Mouse (Mus musculus) embryonic facial prominence, embryonic 10.5 days (tissue): Measurements from ENCODE around the gene Enkur. TPM values are rescaled to one million over a fixed set of nuclear protein-coding genes. Genes with fewer than 3 reads are reported as not detected.

ENCODE experiments used
- DNase-seq: peaks from one replicate; pipeline ENCODE4 v3.0.0-alpha.2; 2017; ENCODE audit warnings: low spot score
- H3K27ac ChIP-seq: fragments of 300-500 bp; sonication (generic); replicated peaks from 2 replicates; pipeline ENCODE4 v1.5.1; 2016; ENCODE audit warnings: mild to moderate bottlenecking
- H3K27me3 ChIP-seq: fragments of 300-500 bp; sonication (generic); replicated peaks from 2 replicates; pipeline ENCODE4 v1.6.1; 2016; ENCODE audit warnings: low read depth, mild to moderate bottlenecking; ENCODE audit not compliant: poor library complexity, severe bottlenecking
- H3K36me3 ChIP-seq: fragments of 300-500 bp; sonication (generic); replicated peaks from 2 replicates; pipeline ENCODE4 v1.6.1; 2016; ENCODE audit warnings: mild to moderate bottlenecking, moderate library complexity
- H3K4me1 ChIP-seq: fragments of 300-500 bp; sonication (generic); 2 replicates; pipeline ENCODE4 v1.6.1; 2016
- H3K4me3 ChIP-seq: fragments of 300-500 bp; sonication (generic); 2 replicates; pipeline ENCODE4 v1.5.1; 2016; ENCODE audit warnings: mild to moderate bottlenecking, moderate library complexity
- H3K9me3 ChIP-seq: fragments of 300-500 bp; sonication (generic); 2 replicates; pipeline ENCODE4 v1.6.1; 2016; ENCODE audit warnings: mild to moderate bottlenecking
- WGBS: fragments of 180-500 bp; shearing (Covaris S2); methylation state at CpG from one replicate; pipeline ENCODE4 v1.1.7; 2016; 5-methylcytosine and 5-hydroxymethylcytosine counted together
- polyA plus RNA-seq: library from polyadenylated mRNA; unstranded; fragments of >200 nt; fragmentation: Nextera tagmentation; extraction: Ambion mirVana; gene quantifications from 2 replicates; pipeline ENCODE4 v1.2.1, GENCODE M21; 2016

Enkur gene
- polyA plus RNA-seq, 1 experiment from 2014 or later, result 0.16 TPM

DNA sequence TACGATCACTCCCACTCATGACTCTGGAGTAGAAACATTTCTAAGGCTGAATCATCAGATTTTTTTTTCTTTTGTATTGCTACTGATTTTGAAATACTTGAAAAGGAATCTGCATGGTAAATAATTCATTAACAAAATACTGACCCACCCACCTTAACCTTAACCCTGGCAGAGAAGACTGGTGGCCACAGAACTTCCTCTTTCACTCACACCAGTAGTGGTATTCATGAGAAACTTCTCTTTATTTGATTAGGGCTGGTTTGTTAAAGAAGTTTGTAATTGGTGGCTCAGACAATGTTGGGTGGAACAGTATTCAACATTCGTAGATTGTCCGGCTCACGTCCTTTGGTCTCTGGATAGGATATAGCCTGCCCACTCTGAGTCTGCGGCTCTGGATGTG is 26.0 kb downstream of the Enkur start:
- no peak for DNase-seq
- Histone ChIP-seq H3K36me3 (no peaks in the 10 kb centered on the region), H3K4me3 (no peak overlapping the region), H3K27ac (no peak overlapping the region), H3K9me3 (no peaks in the 10 kb centered on the region), H3K27me3 (no peaks in the 10 kb centered on the region), H3K4me1 (no peaks in the 10 kb centered on the region)
- 93% methylated on average over 5 of the region's 5 CpGs for WGBS

DNA sequence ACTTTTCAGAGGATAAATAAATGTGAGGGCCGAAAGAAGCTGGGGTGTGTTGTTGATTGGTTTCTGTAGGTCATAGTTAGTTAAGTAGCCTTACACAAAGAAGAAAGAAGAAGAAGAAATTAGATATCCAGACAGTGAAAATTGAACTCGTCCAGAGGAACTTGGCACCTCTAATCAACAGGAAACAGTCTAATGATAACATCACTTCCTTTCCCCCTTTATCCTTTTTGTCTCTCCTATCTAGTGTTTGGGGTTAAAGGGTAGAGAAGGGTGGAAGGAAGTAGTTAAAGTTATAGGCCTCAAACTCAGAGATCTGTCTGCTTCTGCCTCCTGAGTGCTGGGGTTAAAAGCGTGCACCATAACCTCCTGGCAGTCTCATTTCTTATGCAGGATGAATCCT is 32.4 kb downstream of the Enkur start:
- Histone ChIP-seq H3K4me1 (no peaks in the 10 kb centered on the region), H3K36me3 (no peaks in the 10 kb centered on the region), H3K4me3 (no peak overlapping the region), H3K9me3 (peaks cover 4% of the 10 kb centered on the region; the same call in 1 of the 2 replicates), H3K27ac (no peak overlapping the region), H3K27me3 (no peaks in the 10 kb centered on the region)
- DNase-seq, result no peak
- 80% methylated on average over 3 of the region's 3 CpGs for WGBS

DNA sequence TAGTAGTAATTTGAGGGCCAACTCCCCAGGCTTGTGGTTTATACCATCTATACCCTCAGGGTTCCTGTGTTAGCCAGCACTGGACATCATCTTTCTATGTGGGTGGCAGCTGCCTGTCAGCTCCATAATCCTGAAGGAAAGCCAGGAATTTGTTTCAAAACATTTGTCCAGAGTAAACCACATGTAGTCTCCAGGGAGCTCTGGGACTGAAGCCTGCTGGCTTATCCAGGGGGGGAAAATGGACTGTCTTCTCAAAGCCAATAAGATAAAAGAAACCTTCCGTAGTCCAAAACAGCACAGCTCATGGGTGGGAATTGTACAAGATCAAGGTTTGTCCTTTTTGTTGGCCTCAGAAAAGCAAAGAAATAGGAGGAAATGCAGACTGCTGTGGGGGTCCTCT is 37.2 kb downstream of the Enkur start:
- Histone ChIP-seq H3K27me3 (no peaks in the 10 kb centered on the region), H3K4me3 (no peak overlapping the region), H3K27ac (no peak overlapping the region), H3K36me3 (no peaks in the 10 kb centered on the region), H3K4me1 (no peaks in the 10 kb centered on the region), H3K9me3 (peaks cover 4% of the 10 kb centered on the region; the same call in 1 of the 2 replicates)
- DNase-seq, result no peak
- 87% methylated on average over 1 of the region's 1 CpGs for WGBS

DNA sequence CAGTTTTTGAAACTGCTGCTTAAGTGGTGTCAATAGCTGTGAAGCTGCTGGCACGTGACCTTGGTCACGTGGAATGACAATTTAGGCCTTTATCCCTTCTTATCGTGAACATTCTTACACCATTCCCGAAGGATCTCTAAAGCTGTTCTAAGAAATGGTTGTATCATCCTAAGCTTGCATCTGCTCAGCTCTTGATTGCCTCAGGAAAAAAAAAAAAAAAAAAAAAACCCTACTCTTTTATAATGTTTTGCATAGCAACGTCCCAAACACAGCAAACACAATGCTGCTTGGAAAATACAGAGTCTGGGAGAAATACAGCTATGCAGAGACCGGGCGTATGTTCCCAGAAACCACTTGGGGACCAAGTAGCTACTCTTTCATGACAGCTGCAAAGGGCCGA is 40.9 kb downstream of the Enkur start:
- 78% methylated on average over 8 of the region's 8 CpGs for WGBS
- no peak for DNase-seq
- Histone ChIP-seq H3K27ac (no peak overlapping the region), H3K36me3 (no peaks in the 10 kb centered on the region), H3K9me3 (no peaks in the 10 kb centered on the region), H3K27me3 (no peaks in the 10 kb centered on the region), H3K4me1 (no peaks in the 10 kb centered on the region), H3K4me3 (no peak overlapping the region)

DNA sequence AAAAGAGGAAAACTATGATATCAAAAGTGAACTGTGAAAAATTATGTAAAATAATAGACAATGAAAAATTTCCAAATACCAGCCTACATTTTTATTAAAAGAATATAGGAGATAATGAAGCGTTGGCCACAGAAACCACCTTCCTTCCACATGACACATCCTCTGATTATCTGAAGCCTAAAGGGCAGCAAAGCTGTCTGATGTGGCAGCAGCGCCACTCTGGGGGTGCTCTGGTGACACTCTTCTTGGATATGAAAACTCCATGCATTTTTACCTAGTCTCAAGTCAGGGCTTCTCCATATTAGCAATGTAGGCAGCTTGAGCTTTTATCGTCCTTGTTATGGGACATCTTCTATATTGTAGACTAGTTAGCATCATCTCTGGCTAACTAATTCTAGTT is 51.7 kb downstream of the Enkur start:
- H3K9me3 ChIP-seq, result no peaks in the 10 kb centered on the region
- no peaks in the 10 kb centered on the region for H3K27me3 ChIP-seq
- DNase-seq, result no peak
- H3K4me3 ChIP-seq, result no peak overlapping the region
- no peak overlapping the region for H3K27ac ChIP-seq
- H3K4me1 ChIP-seq, result no peaks in the 10 kb centered on the region
- WGBS, result 92% methylated on average over 3 of the region's 3 CpGs
- H3K36me3 ChIP-seq, result no peaks in the 10 kb centered on the region

DNA sequence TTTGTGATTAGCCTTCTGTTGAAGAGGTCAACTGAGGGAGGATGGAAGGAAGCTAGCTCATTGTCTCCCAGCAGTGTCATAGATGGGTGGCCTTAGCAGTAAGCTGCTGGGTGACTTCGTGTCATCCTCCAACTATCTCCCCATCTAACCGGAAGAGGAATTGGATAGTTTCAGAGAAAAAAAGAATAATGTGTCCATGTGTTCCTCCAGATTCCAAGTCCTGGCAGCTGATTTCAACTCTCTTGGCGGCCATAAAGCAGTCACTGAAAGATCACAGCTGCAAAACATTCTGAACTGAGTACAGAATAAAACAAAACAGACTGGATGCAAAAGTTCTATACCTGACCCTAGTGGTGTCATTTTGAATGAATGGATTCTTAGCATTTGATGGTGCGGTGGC is 58.0 kb downstream of the Enkur start:
- Histone ChIP-seq H3K27me3 (peaks cover 12% of the 10 kb centered on the region), H3K27ac (no peak overlapping the region), H3K36me3 (no peaks in the 10 kb centered on the region), H3K9me3 (no peaks in the 10 kb centered on the region), H3K4me3 (no peak overlapping the region), H3K4me1 (peaks cover 6% of the 10 kb centered on the region; the same call in 1 of the 2 replicates)
- WGBS, result 91% methylated on average over 4 of the region's 4 CpGs
- DNase-seq, result no peak

DNA sequence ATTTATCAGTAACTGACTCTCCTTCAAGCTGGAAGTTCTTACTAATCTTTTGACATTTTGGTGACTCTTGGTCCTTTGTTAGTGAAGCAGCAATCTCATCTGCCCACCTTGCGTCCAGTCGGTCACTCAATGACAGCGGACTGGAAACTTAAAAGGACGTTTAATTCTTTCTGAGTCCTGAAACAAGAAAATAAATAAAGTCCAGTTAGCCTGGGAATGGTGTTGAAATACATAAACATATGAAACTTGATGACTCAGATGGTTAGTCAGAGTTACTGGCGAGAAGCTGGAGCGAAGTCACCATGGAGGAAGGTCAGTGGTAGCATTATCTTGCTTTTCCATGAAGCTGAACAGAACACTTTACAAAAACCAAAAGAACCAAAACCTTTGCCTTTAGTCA is 58.7 kb downstream of the Enkur start:
- H3K27me3 ChIP-seq, result peaks cover 12% of the 10 kb centered on the region
- peaks cover 12% of the 10 kb centered on the region for H3K4me1 ChIP-seq
- WGBS, result 85% methylated on average over 6 of the region's 6 CpGs
- H3K9me3 ChIP-seq, result no peaks in the 10 kb centered on the region
- no peaks in the 10 kb centered on the region for H3K36me3 ChIP-seq
- no peak for DNase-seq
- no peak overlapping the region for H3K4me3 ChIP-seq
- no peak overlapping the region for H3K27ac ChIP-seq

DNA sequence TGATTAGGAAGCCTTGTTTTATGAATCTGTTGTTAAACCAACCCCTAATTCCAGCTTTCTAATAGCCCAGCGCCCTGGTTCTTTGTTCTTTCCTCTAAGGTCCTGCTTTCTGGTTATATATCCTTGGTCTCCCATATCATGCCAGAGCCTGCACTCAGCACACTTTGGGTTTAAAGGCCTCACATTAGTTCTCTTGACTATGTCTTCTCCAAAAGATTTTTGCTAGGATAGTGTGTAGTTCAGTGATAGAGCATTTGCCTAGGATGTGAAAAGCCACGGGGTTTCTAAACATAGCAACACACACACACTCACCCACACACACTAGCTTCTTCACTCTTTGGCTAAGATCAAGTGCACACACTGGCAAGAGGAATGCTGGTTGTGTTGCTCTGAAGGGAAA is 62.5 kb downstream of the Enkur start:
- peak overlapping the region; percentile 68 for H3K4me3 ChIP-seq
- H3K9me3 ChIP-seq, result peaks cover 2% of the 10 kb centered on the region; the same call in 1 of the 2 replicates
- no peaks in the 10 kb centered on the region for H3K36me3 ChIP-seq
- peak; percentile 10 for DNase-seq
- 32% methylated on average over 2 of the region's 2 CpGs for WGBS
- peak overlapping the region; percentile 86 for H3K27ac ChIP-seq
- peaks cover 12% of the 10 kb centered on the region for H3K27me3 ChIP-seq
- peaks cover 16% of the 10 kb centered on the region for H3K4me1 ChIP-seq

DNA sequence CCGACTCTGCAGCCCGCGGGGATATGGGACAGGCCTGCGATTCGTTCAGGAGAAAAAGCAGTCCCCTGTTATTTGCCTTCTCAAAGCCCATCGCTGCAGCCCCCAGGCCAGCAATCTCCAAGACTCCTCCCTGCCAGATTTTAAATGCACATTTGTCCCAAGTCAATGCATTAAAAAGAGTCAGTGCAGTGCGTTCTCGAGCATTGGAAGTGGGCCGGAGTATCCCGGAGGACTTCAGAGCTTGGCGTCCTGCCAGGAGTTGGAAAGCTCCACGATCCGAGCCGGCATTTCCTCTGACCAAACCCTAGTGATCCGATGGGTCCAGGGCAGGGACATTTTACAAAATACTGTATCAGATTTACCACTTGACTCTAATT is 63.0 kb downstream of the Enkur start:
- H3K4me3 ChIP-seq, result peak overlapping the region; percentile 68
- peak; percentile 59 for DNase-seq
- peaks cover 16% of the 10 kb centered on the region for H3K4me1 ChIP-seq
- H3K27me3 ChIP-seq, result peaks cover 12% of the 10 kb centered on the region
- WGBS, result under 1% methylated on average over 15 of the region's 15 CpGs
- no peaks in the 10 kb centered on the region for H3K36me3 ChIP-seq
- H3K27ac ChIP-seq, result peak overlapping the region; percentile 86
- H3K9me3 ChIP-seq, result peaks cover 2% of the 10 kb centered on the region; the same call in 1 of the 2 replicates

DNA sequence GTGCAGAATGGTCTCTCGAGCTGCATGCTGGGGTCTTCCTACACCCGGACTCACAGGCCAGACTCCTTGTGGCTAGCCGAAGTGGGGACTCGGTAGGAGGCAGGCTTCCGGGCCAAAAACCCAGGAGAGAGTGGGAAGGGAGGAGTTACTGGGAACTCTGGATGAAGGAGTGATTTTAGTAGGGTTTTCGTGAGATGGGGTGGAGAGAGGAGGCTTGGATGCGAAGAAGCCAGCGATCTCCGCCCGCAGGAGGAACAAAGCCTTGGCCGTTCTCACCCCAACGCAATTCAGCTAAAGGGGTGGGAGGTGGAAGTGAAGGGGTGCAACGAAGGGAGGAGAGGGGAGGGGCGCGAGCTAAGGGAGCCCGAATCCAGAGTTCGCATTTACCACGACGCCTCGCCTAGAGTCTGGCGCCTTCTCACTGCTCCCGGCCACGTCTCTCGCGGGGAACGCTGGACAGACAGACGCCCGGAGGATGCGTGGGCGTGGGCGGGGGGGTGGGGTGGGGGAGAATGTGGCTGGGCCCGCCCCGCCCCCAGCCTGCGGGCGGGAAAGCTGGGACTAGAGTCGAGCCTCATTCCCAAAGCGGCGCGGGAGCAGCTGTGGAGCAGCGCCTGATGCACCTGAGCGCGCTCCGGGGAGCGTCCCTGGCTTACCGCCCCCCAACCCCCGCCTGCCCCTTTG is 63.5 kb downstream of the Enkur start:
- Histone ChIP-seq H3K9me3 (peaks cover 2% of the 10 kb centered on the region; the same call in 1 of the 2 replicates), H3K4me1 (peaks cover 16% of the 10 kb centered on the region), H3K36me3 (no peaks in the 10 kb centered on the region), H3K4me3 (peak overlapping the region; percentile 68), H3K27ac (peak overlapping the region; percentile 86), H3K27me3 (peaks cover 12% of the 10 kb centered on the region)
- peak; percentile 73 for DNase-seq
- under 1% methylated on average over 44 of the region's 46 CpGs for WGBS

DNA sequence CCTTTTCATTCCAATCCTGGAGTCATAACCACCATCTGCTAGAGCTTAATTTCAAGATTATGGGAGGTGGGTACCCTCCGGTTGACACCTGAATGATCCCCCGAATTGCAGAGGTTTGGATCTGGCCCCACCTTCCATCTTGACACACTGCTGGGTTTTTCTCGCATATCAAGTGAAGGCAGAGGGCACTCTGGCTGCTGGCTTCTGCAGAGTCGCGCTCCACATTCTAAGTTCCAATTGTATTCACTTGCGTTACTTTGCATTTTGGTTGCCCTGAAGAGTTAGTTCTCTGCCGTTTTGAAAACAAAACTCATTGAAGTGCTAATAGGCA is 64.0 kb downstream of the Enkur start:
- Histone ChIP-seq H3K9me3 (peaks cover 2% of the 10 kb centered on the region; the same call in 1 of the 2 replicates), H3K4me3 (peak overlapping the region; percentile 68), H3K4me1 (peaks cover 16% of the 10 kb centered on the region), H3K27ac (peak overlapping the region; percentile 86), H3K36me3 (no peaks in the 10 kb centered on the region), H3K27me3 (peaks cover 12% of the 10 kb centered on the region)
- no peak for DNase-seq
- WGBS, result 14% methylated on average over 7 of the region's 7 CpGs
